Mouse (Mus musculus) myocyte (in vitro differentiated cells): Measurements from ENCODE around the gene Morf4l2.

Source experiments
- E2F4 ChIP-seq: IDR thresholded peaks from one replicate; pipeline ENCODE4 v1.6.1; 2011; ENCODE audit warnings: mild to moderate bottlenecking, control low read depth, moderate library complexity; ENCODE audit not compliant: insufficient read depth
- MAX ChIP-seq: IDR thresholded peaks from one replicate; pipeline ENCODE4 v1.6.1; 2011; ENCODE audit warnings: low read depth, mild to moderate bottlenecking, control low read depth
- MYOD1 ChIP-seq, 3 experiments: IDR thresholded peaks; one replicate each; pipeline ENCODE4 v1.6.1; 2011; ENCODE audit warnings: control low read depth in 2 of 3, low read depth in 2 of 3, mild to moderate bottlenecking in 2 of 3, moderate library complexity in 1 of 3; ENCODE audit not compliant: insufficient read length in 2 of 3, control insufficient read depth in 1 of 3
- MYOG ChIP-seq, 3 experiments: IDR thresholded peaks; one replicate each; pipeline ENCODE4 v1.6.1; 2011; ENCODE audit warnings: control low read depth in 2 of 3, low read depth in 2 of 3, mild to moderate bottlenecking in 2 of 3; ENCODE audit not compliant: insufficient read length in 2 of 3, control insufficient read depth in 1 of 3, insufficient read depth in 1 of 3
- POLR2A ChIP-seq: IDR thresholded peaks from one replicate; pipeline ENCODE4 v1.6.1; 2011; ENCODE audit warnings: low read depth, mild to moderate bottlenecking, control low read depth, moderate library complexity; ENCODE audit not compliant: insufficient read length
- POLR2AphosphoS2 ChIP-seq: IDR thresholded peaks from one replicate; pipeline ENCODE4 v1.6.1; 2011; ENCODE audit warnings: low read depth, control low read depth; ENCODE audit not compliant: insufficient read length
- REST ChIP-seq: IDR thresholded peaks from one replicate; pipeline ENCODE4 v1.6.1; 2011; ENCODE audit warnings: mild to moderate bottlenecking, control low read depth, moderate library complexity; ENCODE audit not compliant: insufficient read depth, insufficient read length
- SRF ChIP-seq: IDR thresholded peaks from one replicate; pipeline ENCODE4 v1.6.1; 2011; ENCODE audit warnings: low read depth; ENCODE audit not compliant: control insufficient read depth, insufficient read length
- TCF12 ChIP-seq: IDR thresholded peaks from one replicate; pipeline ENCODE4 v1.6.1; 2011; ENCODE audit warnings: mild to moderate bottlenecking, control low read depth; ENCODE audit not compliant: poor library complexity, insufficient read depth, severe bottlenecking

GRCm38 (mm10) chrX:136789446-136789845 lies 46.0 kb upstream of the Morf4l2 start:
- TF ChIP-seq POLR2A (no peak), MYOD1 (IDR thresholded peaks at IDR 0.05; ENCODE audit: control insufficient read depth in 1 of 3, insufficient read length in 2 of 3, low read depth in 2 of 3) (no peak), MYOG (IDR thresholded peaks at IDR 0.05; ENCODE audit: control insufficient read depth in 1 of 3, insufficient read depth in 1 of 3, insufficient read length in 2 of 3, low read depth in 2 of 3) (no peak), POLR2AphosphoS2 (no peak), TCF12 (no peak), E2F4 (no peak), REST (no peak), MAX (no peak), SRF (no peak)
